Mouse (Mus musculus) small intestine, adult 2 months (tissue): ENCODE results near the gene Cfap70. TPM values are rescaled to one million over a fixed set of nuclear protein-coding genes. Genes with fewer than 3 reads are reported as not detected.
A peak's percentile ranks its signal among the peaks of the same experiment; 100 is the strongest.

ENCODE experiments used
- H3K27ac ChIP-seq: fragments of 200-500 bp; 2 replicates; pipeline ENCODE4 v1.5.1; 2012; ENCODE audit warnings: low read depth, low read length, control low read depth, inconsistent platforms; ENCODE audit not compliant: insufficient read depth
- H3K27me3 ChIP-seq: fragments of 200-500 bp; 2 replicates; pipeline ENCODE4 v1.6.1; 2012; ENCODE audit warnings: mild to moderate bottlenecking, moderate library complexity, low read length, inconsistent platforms; ENCODE audit not compliant: control insufficient read depth, insufficient read depth
- H3K36me3 ChIP-seq: fragments of 200-500 bp; 2 replicates; pipeline ENCODE4 v1.6.1; 2012; ENCODE audit warnings: mild to moderate bottlenecking, low read length, control low read depth, inconsistent platforms; ENCODE audit not compliant: control insufficient read depth, insufficient read depth
- H3K4me1 ChIP-seq: fragments of 200-500 bp; 2 replicates; pipeline ENCODE4 v1.6.1; 2012; ENCODE audit warnings: low read length, inconsistent platforms, mixed read lengths; ENCODE audit not compliant: control insufficient read depth, insufficient read depth, insufficient read length
- H3K4me3 ChIP-seq: fragments of 200-500 bp; 2 replicates; pipeline ENCODE4 v1.5.1; 2012; ENCODE audit warnings: low read depth, mild to moderate bottlenecking, control low read depth, inconsistent platforms, low read length, moderate library complexity
- CTCF ChIP-seq: fragments of 200-500 bp; IDR thresholded peaks from 2 replicates; pipeline ENCODE4 v1.5.1; 2012; ENCODE audit warnings: low read depth, mild to moderate bottlenecking, control low read depth, inconsistent platforms, low read length, moderate library complexity, mixed read lengths; ENCODE audit not compliant: insufficient replicate concordance, insufficient read length; ENCODE audit errors: extremely low read depth
- POLR2A ChIP-seq: fragments of 200-500 bp; IDR thresholded peaks from 2 replicates; pipeline ENCODE4 v1.6.1; 2012; ENCODE audit warnings: low read depth, mild to moderate bottlenecking, control low read depth, inconsistent platforms, low read length, moderate library complexity
- WGBS: fragments of 180-500 bp; shearing (Covaris S2); methylation state at CpG from one replicate; pipeline ENCODE4 v1.1.7; 2018; 5-methylcytosine and 5-hydroxymethylcytosine counted together
- polyA plus RNA-seq: library from polyadenylated mRNA; depleted of rRNA; stranded (reverse); fragments of >200 nt; gene quantifications from 2 replicates; pipeline ENCODE4 v1.2.3, GENCODE M21; 2012

Gene Cfap70
- polyA plus RNA-seq, 1 experiment = not detected

- H3K4me3 ChIP-seq = no peak overlapping the region
- TF ChIP-seq POLR2A (no peak), CTCF (no peak)
- H3K4me1 ChIP-seq = no peaks in the 10 kb centered on the region
- no peaks in the 10 kb centered on the region for H3K36me3 ChIP-seq
- 88% methylated on average over 6 of the region's 6 CpGs for WGBS
- no peaks in the 10 kb centered on the region for H3K27me3 ChIP-seq
- H3K27ac ChIP-seq = no peak overlapping the region
Measured at GRCm38 (mm10) chr14:20423046-20423445, 29.0 kb downstream of the Cfap70 start.

GRCm38 (mm10) chr14:20422257-20422656 lies 29.8 kb downstream of the Cfap70 start:
- no peak overlapping the region for H3K4me3 ChIP-seq
- no peaks in the 10 kb centered on the region for H3K36me3 ChIP-seq
- 71% methylated on average over 7 of the region's 7 CpGs for WGBS
- no peaks in the 10 kb centered on the region for H3K27me3 ChIP-seq
- no peak for TF ChIP-seq POLR2A
- TF ChIP-seq CTCF = no peak
- no peaks in the 10 kb centered on the region for H3K4me1 ChIP-seq
- H3K27ac ChIP-seq = no peak overlapping the region

- TF ChIP-seq POLR2A (no peak), CTCF (peak; percentile 56; the same call in 1 of the 2 replicates)
- no peaks in the 10 kb centered on the region for H3K36me3 ChIP-seq
- 65% methylated on average over 1 of the region's 1 CpGs for WGBS
Measured at GRCm38 (mm10) chr14:20400071-20400470, 52.0 kb downstream of the Cfap70 start.

GRCm38 (mm10) chr14:20398864-20399263 lies 53.2 kb downstream of the Cfap70 start:
- TF ChIP-seq POLR2A = no peak
- peak; percentile 26; the same call in 1 of the 2 replicates for TF ChIP-seq CTCF
- 30% methylated on average over 4 of the region's 4 CpGs for WGBS
- no peaks in the 10 kb centered on the region for H3K36me3 ChIP-seq
- H3K4me3 ChIP-seq = no peak overlapping the region
- H3K27ac ChIP-seq = no peak overlapping the region
- no peaks in the 10 kb centered on the region for H3K27me3 ChIP-seq
- H3K4me1 ChIP-seq = no peaks in the 10 kb centered on the region

More at GRCm38 (mm10) chr14:20400071-20400470, 52.0 kb downstream of the Cfap70 start:
- Histone ChIP-seq H3K27me3 (no peaks in the 10 kb centered on the region), H3K4me3 (no peak overlapping the region), H3K4me1 (no peaks in the 10 kb centered on the region), H3K27ac (no peak overlapping the region)

- Histone ChIP-seq H3K4me1 (no peaks in the 10 kb centered on the region), H3K4me3 (no peak overlapping the region), H3K27me3 (no peaks in the 10 kb centered on the region), H3K27ac (no peak overlapping the region), H3K36me3 (no peaks in the 10 kb centered on the region)
- TF ChIP-seq CTCF (no peak), POLR2A (no peak)
- 64% methylated on average over 9 of the region's 9 CpGs for WGBS
Measured at GRCm38 (mm10) chr14:20397220-20397619, 54.8 kb downstream of the Cfap70 start.

- Histone ChIP-seq H3K4me3 (peak within 1 kb of the TSS; percentile 70), H3K4me1 (no peaks in the 10 kb centered on the region; the same call in 1 of the 2 replicates), H3K27ac (peak within 1 kb of the TSS; percentile 50), H3K36me3 (peaks cover 6% of the 10 kb centered on the region), H3K27me3 (no peaks in the 10 kb centered on the region)
- under 1% methylated on average over 68 of the region's 68 CpGs for WGBS
- TF ChIP-seq CTCF (peak; percentile 83), POLR2A (peak; percentile 62)
Measured at GRCm38 (mm10) chr14:20393205-20393913, 58.7 kb downstream of the Cfap70 start, which contains the start of gene Mrps16. Gene Mrps16, minus strand, starts transcription at chr14:20393634.

- TF ChIP-seq CTCF = no peak
- TF ChIP-seq POLR2A = no peak
- Histone ChIP-seq H3K4me3 (no peak overlapping the region), H3K27ac (no peak overlapping the region), H3K36me3 (peaks cover 6% of the 10 kb centered on the region), H3K4me1 (peaks cover 5% of the 10 kb centered on the region), H3K27me3 (no peaks in the 10 kb centered on the region)
- 77% methylated on average over 4 of the region's 4 CpGs for WGBS
Measured at GRCm38 (mm10) chr14:20392326-20392725, 59.7 kb downstream of the Cfap70 start.
